Mouse (Mus musculus): ENCODE results near the gene Ell2. TPM values are rescaled to one million over a fixed set of nuclear protein-coding genes. Genes with fewer than 3 reads are reported as not detected.

Gene Ell2
- polyA plus RNA-seq, 1 experiment = 4.7 TPM

DNA sequence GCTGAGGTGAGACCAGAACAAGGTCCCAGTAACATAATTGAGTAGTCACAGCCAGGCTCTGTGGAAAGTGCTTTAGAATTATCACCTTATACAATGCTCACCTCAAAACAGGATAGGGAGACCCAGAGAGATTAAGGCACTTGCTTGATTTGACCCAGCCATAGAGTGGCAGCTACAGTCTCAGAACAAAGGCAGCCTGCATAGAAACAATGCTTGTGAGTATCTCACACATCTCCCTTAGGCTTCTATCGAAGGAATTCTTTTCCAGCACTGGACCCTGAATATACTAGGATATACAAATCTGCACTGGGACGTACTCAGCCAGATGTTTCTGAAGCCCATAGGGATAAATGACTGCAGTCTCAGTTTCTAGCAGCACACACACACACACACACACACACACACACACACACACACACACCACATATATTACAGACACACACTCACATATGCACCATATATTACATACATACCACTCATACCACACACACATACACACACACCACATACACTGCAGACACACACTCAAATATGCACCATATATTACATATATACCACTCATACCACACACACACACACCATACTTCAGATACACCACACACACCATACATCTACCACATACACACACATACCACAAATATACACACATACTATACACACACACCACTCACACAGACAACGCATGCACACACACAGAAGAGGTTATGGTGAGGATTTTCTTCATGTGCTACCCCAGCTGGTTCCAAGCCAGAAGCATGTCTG, 112.6 kb downstream of the Ell2 start:
- Histone ChIP-seq H3K4me1 (ENCODE audit: control insufficient read depth, insufficient read depth, low read length) (no peaks in the 10 kb centered on the region), H3K4me3 (replicated peaks; ENCODE audit: extremely low read depth, low read depth, low read length) (no peak overlapping the region)
- DNase-seq = no peak
- WGBS = 80% methylated on average over 3 of the region's 3 CpGs
- TF ChIP-seq CTCF (IDR thresholded peaks at IDR 0.05; ENCODE audit: insufficient read depth, low read length) = no peak
- no peak for TF ChIP-seq POLR2A (IDR thresholded peaks at IDR 0.05; ENCODE audit: borderline replicate concordance, extremely low read depth, low read depth, low read length)

- Histone ChIP-seq H3K4me3 (replicated peaks; ENCODE audit: extremely low read depth, low read depth, low read length) (no peak overlapping the region), H3K4me1 (ENCODE audit: control insufficient read depth, insufficient read depth, low read length) (no peaks in the 10 kb centered on the region)
- no peak for DNase-seq
- no peak for TF ChIP-seq CTCF (IDR thresholded peaks at IDR 0.05; ENCODE audit: insufficient read depth, low read length)
These were observed 113.3 kb downstream of the Ell2 start for GRCm38 (mm10) chr13:75819898-75820297.

Other genes starting within 250 kb of the Ell2 start
- 23.3 and 65.9 TPM in 2 replicates for gene Glrx, start 133.1 kb downstream of the Ell2 start, polyA plus RNA-seq (2012; rRNA removed)
- 3.3 and 4.6 TPM in 2 replicates for gene Rhobtb3, start 237.2 kb downstream of the Ell2 start, polyA plus RNA-seq (2012; rRNA removed)

Measured in lung, adult 2 months (tissue).